Mouse (Mus musculus) embryonic fibroblast, embryonic 13.5 days (primary cell): Measurements from ENCODE around the gene Col4a1.

Source experiments
- CTCF ChIP-seq: IDR thresholded peaks from 2 replicates; pipeline ENCODE4 v1.5.1; 2011; ENCODE audit warnings: mild to moderate bottlenecking, control low read depth, low read length, moderate library complexity, borderline replicate concordance; ENCODE audit not compliant: insufficient read depth
- POLR2A ChIP-seq: IDR thresholded peaks from 2 replicates; pipeline ENCODE4 v1.6.1; 2011; ENCODE audit warnings: low read depth, mild to moderate bottlenecking, control low read depth, low read length, moderate library complexity

GRCm38 (mm10) chr8:11252235-11252774 lies 60.3 kb downstream of the Col4a1 start:
- TF ChIP-seq CTCF (no peak), POLR2A (no peak)
